Mouse (Mus musculus) lung, adult 18-20 months (tissue): Measurements from ENCODE around the gene Gamt.
"Not testable (repeated sequence)": the region's sequence is repeated elsewhere in the genome, so short reads cannot be mapped to it uniquely, and the experiment has no call there.

Source experiments
- DNase-seq, 2 experiments: peaks; one replicate each; pipeline ENCODE4 v3.0.0; 2022; ENCODE audit warnings: mixed read lengths in 2 of 2

The Gamt gene

GRCm38 (mm10) chr10:80227166-80227539, 33.7 kb downstream of the Gamt start:
- no peak for DNase-seq

GRCm38 (mm10) chr10:80226416-80227165, 34.2 kb downstream of the Gamt start, which contains the start of gene Mum1:
TSS of gene Mum1 (plus strand) at chr10:80226434.
- DNase-seq, result peak; percentile 99 to 100

DNA sequence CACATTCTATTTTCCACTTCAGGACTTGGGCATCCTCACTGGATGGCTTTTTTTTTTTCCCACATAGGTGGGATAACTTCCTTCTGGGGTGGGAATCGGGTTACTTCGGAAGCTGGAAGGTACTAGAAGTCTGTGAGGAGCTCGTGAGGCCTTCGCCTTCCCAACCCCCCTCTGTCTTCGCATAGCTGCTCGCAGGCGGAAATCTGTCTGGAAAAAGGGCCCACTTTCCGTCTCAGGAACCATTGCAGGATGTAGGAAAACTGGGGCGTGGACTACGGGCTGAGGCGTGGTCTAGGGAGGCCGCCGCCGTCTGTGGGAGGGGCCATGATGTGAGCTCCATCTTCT, 34.8 kb downstream of the Gamt start:
- no peak for DNase-seq

- not testable (repeated sequence) for DNase-seq
These were observed 37.7 kb downstream of the Gamt start for GRCm38 (mm10) chr10:80223137-80223536.

DNA sequence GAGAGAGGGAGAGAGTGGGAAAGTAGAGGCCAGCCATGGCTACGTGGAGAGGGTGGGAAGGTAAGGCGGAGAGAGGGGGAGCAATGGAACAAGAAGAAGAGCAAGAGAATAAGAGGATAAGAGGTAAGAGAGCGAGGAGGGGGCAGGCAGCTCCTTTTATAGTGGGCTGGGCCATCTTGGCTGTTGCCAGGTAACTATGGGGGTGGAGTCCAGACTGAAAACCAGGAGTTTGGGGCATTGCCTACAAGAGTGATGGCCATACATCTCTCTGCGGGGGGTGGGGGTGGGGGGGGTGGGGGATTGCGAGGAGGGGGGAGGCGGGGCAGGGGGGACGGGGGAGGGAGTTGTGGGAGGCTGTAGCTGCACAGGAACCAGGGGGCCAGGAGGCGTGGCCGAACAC, 40.1 kb downstream of the Gamt start:
- DNase-seq, result no peak

DNA sequence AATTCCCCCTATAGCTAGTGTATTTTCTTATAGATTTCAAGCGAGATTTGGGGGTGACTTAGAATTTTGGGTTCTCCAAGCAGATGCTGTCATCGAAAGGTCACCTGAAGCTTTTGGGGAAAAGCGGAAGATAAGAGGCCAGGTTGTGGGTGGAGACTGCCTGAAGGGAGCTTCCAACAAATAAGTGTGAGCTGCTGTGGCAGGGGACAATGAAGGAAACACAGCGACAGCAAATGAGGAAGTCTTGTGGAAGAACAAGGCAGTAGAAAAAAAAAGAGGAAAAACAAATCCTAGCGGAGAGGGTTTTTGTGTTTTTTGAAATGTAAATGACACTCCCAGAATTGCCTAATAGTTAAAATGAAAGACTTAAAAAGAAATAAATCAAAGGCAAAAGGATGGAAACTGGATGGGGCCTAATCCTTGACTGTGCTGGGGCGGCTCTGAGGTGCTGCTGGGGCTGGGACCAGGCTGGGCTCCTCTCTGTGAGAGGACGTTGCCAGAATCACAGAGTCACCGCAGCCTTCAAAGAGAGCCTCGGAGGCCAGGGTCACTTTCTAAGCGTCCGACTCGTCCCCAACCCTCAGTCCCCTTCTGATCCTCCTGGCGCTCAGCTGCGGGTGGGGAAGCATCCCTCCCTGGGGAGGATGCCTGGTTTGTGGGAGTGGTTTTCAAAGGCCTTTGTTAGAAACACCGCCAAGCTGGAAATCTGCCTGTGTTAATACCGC, 45.6 kb downstream of the Gamt start:
- no peak for DNase-seq

DNA sequence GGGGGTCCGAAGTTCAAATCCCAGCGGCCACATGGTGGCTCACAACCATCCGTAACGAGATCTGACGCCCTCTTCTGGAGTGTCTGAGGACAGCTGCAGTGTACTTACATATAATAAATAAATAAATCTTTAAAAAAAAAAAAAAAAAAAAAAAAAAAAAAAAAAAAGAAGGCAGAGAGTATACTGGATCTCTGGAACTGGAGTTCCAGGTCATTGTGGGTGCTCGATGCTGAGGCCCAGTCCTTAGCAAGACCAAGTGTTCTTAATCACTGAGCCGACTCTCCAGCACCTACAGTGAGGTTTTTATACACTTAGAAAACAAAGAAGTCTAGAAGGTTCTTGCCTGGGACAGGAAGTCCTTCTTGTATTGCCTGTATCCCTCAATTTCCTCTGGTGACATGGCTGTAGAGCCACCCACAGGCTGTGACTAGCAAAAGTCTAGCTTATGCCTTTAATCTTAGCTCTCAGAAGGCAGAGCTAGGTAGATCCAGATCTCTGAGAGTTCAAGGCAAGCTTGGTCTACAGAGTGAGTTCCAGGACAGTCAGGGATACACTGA, 49.2 kb downstream of the Gamt start:
- DNase-seq, result not testable (repeated sequence)

GRCm38 (mm10) chr10:80208841-80209371, 51.9 kb downstream of the Gamt start:
- no peak for DNase-seq

- DNase-seq, result no peak
These were observed 52.6 kb downstream of the Gamt start for GRCm38 (mm10) chr10:80208248-80208647.
